Mouse (Mus musculus): ENCODE data around the gene Ephx3. TPM values are rescaled to one million over a fixed set of nuclear protein-coding genes. Genes with fewer than 3 reads are reported as not detected.

Gene Ephx3
- polyA plus RNA-seq, 1 experiment: 0.56 TPM

GRCm38 (mm10) chr17:32207586-32208245, 18.4 kb upstream of the Ephx3 start:
- Histone ChIP-seq H3K4me1 (ENCODE audit: control insufficient read depth, insufficient read depth, low read length) (peaks cover 2% of the 10 kb centered on the region; the same call in 1 of the 2 replicates), H3K27ac (ENCODE audit: insufficient read depth, low read length) (no peak overlapping the region), H3K4me3 (ENCODE audit: insufficient read depth, low read length) (no peak overlapping the region)
- TF ChIP-seq CTCF (IDR thresholded peaks at IDR 0.05; ENCODE audit: extremely low read depth, insufficient read depth, low read length) (no peak), POLR2A (IDR thresholded peaks at IDR 0.05; ENCODE audit: extremely low read depth, insufficient read depth, low read length) (no peak)

GRCm38 (mm10) chr17:32205345-32205744, 16.0 kb upstream of the Ephx3 start:
- no peak for TF ChIP-seq CTCF (IDR thresholded peaks at IDR 0.05; ENCODE audit: extremely low read depth, insufficient read depth, low read length)
- TF ChIP-seq POLR2A (IDR thresholded peaks at IDR 0.05; ENCODE audit: extremely low read depth, insufficient read depth, low read length): no peak
- Histone ChIP-seq H3K27ac (ENCODE audit: insufficient read depth, low read length) (no peak overlapping the region), H3K4me1 (ENCODE audit: control insufficient read depth, insufficient read depth, low read length) (0 out of 2 replicates have a peak, but pooled peaks cover 2% of the 10 kb centered on the region), H3K4me3 (ENCODE audit: insufficient read depth, low read length) (no peak overlapping the region)

- Histone ChIP-seq H3K4me1 (ENCODE audit: control insufficient read depth, insufficient read depth, low read length) (no peaks in the 10 kb centered on the region), H3K27ac (ENCODE audit: insufficient read depth, low read length) (no peak overlapping the region), H3K4me3 (ENCODE audit: insufficient read depth, low read length) (no peak overlapping the region)
- TF ChIP-seq CTCF (IDR thresholded peaks at IDR 0.05; ENCODE audit: extremely low read depth, insufficient read depth, low read length): no peak
- no peak for TF ChIP-seq POLR2A (IDR thresholded peaks at IDR 0.05; ENCODE audit: extremely low read depth, insufficient read depth, low read length)
Observed at GRCm38 (mm10) chr17:32202972-32203371, 13.6 kb upstream of the Ephx3 start.

GRCm38 (mm10) chr17:32201086-32201485, 11.7 kb upstream of the Ephx3 start:
- no peak overlapping the region for H3K4me3 ChIP-seq (ENCODE audit: insufficient read depth, low read length)
- H3K4me1 ChIP-seq (ENCODE audit: control insufficient read depth, insufficient read depth, low read length): no peaks in the 10 kb centered on the region
- no peak overlapping the region for H3K27ac ChIP-seq (ENCODE audit: insufficient read depth, low read length)
- TF ChIP-seq CTCF (IDR thresholded peaks at IDR 0.05; ENCODE audit: extremely low read depth, insufficient read depth, low read length): no peak
- TF ChIP-seq POLR2A (IDR thresholded peaks at IDR 0.05; ENCODE audit: extremely low read depth, insufficient read depth, low read length): no peak

- TF ChIP-seq CTCF (IDR thresholded peaks at IDR 0.05; ENCODE audit: extremely low read depth, insufficient read depth, low read length) (no peak), POLR2A (IDR thresholded peaks at IDR 0.05; ENCODE audit: extremely low read depth, insufficient read depth, low read length) (no peak)
- Histone ChIP-seq H3K4me3 (ENCODE audit: insufficient read depth, low read length) (no peak overlapping the region), H3K27ac (ENCODE audit: insufficient read depth, low read length) (no peak overlapping the region), H3K4me1 (ENCODE audit: control insufficient read depth, insufficient read depth, low read length) (no peaks in the 10 kb centered on the region)
Observed at GRCm38 (mm10) chr17:32199796-32200195, 10.4 kb upstream of the Ephx3 start.

- H3K27ac ChIP-seq (ENCODE audit: insufficient read depth, low read length): no peak overlapping the region
Observed at GRCm38 (mm10) chr17:32197156-32197555, 7.8 kb upstream of the Ephx3 start.

GRCm38 (mm10) chr17:32195725-32196124, 6.4 kb upstream of the Ephx3 start:
- H3K4me1 ChIP-seq (ENCODE audit: control insufficient read depth, insufficient read depth, low read length): no peaks in the 10 kb centered on the region
- no peak for TF ChIP-seq CTCF (IDR thresholded peaks at IDR 0.05; ENCODE audit: extremely low read depth, insufficient read depth, low read length)
- no peak for TF ChIP-seq POLR2A (IDR thresholded peaks at IDR 0.05; ENCODE audit: extremely low read depth, insufficient read depth, low read length)
- H3K4me3 ChIP-seq (ENCODE audit: insufficient read depth, low read length): no peak overlapping the region
- H3K27ac ChIP-seq (ENCODE audit: insufficient read depth, low read length): no peak overlapping the region

More at GRCm38 (mm10) chr17:32197156-32197555, 7.8 kb upstream of the Ephx3 start:
- Histone ChIP-seq H3K4me1 (ENCODE audit: control insufficient read depth, insufficient read depth, low read length) (no peaks in the 10 kb centered on the region), H3K4me3 (ENCODE audit: insufficient read depth, low read length) (no peak overlapping the region)
- TF ChIP-seq POLR2A (IDR thresholded peaks at IDR 0.05; ENCODE audit: extremely low read depth, insufficient read depth, low read length): no peak
- no peak for TF ChIP-seq CTCF (IDR thresholded peaks at IDR 0.05; ENCODE audit: extremely low read depth, insufficient read depth, low read length)

- no peak for TF ChIP-seq CTCF (IDR thresholded peaks at IDR 0.05; ENCODE audit: extremely low read depth, insufficient read depth, low read length)
- no peak for TF ChIP-seq POLR2A (IDR thresholded peaks at IDR 0.05; ENCODE audit: extremely low read depth, insufficient read depth, low read length)
- no peak overlapping the region for H3K27ac ChIP-seq (ENCODE audit: insufficient read depth, low read length)
- no peak overlapping the region for H3K4me3 ChIP-seq (ENCODE audit: insufficient read depth, low read length)
- H3K4me1 ChIP-seq (ENCODE audit: control insufficient read depth, insufficient read depth, low read length): peaks cover 2% of the 10 kb centered on the region; the same call in 1 of the 2 replicates
Observed at GRCm38 (mm10) chr17:32193010-32193409, 3.7 kb upstream of the Ephx3 start.

GRCm38 (mm10) chr17:32189850-32190249, 501 bp upstream of the Ephx3 start:
- peaks cover 2% of the 10 kb centered on the region; the same call in 1 of the 2 replicates for H3K4me1 ChIP-seq (ENCODE audit: control insufficient read depth, insufficient read depth, low read length)
- H3K4me3 ChIP-seq (ENCODE audit: insufficient read depth, low read length): no peak overlapping the region
- TF ChIP-seq POLR2A (IDR thresholded peaks at IDR 0.05; ENCODE audit: extremely low read depth, insufficient read depth, low read length): no peak
- no peak for TF ChIP-seq CTCF (IDR thresholded peaks at IDR 0.05; ENCODE audit: extremely low read depth, insufficient read depth, low read length)

GRCm38 (mm10) chr17:32183017-32183416, 6.3 kb downstream of the Ephx3 start:
- Histone ChIP-seq H3K27ac (ENCODE audit: insufficient read depth, low read length) (no peak overlapping the region), H3K4me3 (ENCODE audit: insufficient read depth, low read length) (no peak overlapping the region), H3K4me1 (ENCODE audit: control insufficient read depth, insufficient read depth, low read length) (no peaks in the 10 kb centered on the region)
- TF ChIP-seq CTCF (IDR thresholded peaks at IDR 0.05; ENCODE audit: extremely low read depth, insufficient read depth, low read length): no peak
- no peak for TF ChIP-seq POLR2A (IDR thresholded peaks at IDR 0.05; ENCODE audit: extremely low read depth, insufficient read depth, low read length)

More at GRCm38 (mm10) chr17:32189850-32190249, 501 bp upstream of the Ephx3 start:
- no peak overlapping the region for H3K27ac ChIP-seq (ENCODE audit: insufficient read depth, low read length)

Measured in cortical plate, adult 2 months (tissue).